Mouse (Mus musculus) liver, postnatal 0 days (tissue): ENCODE measurements around the gene C2.
"Not testable (repeated sequence)": the region's sequence is repeated elsewhere in the genome, so short reads cannot be mapped to it uniquely, and the experiment has no call there.

Source experiments
- CTCF ChIP-seq: sonication (generic); IDR thresholded peaks from 2 replicates; pipeline ENCODE4 v1.5.1; 2016; ENCODE audit warnings: antibody characterized with exemption, low read depth
- EP300 ChIP-seq: IDR thresholded peaks from 2 replicates; pipeline ENCODE4 v1.6.1; 2016; ENCODE audit warnings: antibody characterized with exemption, low read depth, mild to moderate bottlenecking

GRCm38 (mm10) chr17:34901948-34902347 lies 3.9 kb upstream of the C2 start:
- not testable (repeated sequence) for TF ChIP-seq EP300, CTCF
